Mouse (Mus musculus): Measurements from ENCODE around the gene Cks1b. TPM values are rescaled to one million over a fixed set of nuclear protein-coding genes. Genes with fewer than 3 reads are reported as not detected.

Cks1b gene
- 465 and 589 TPM in 2 replicates for polyA plus RNA-seq (2016; fragmentation: Nextera tagmentation; extraction: Ambion mirVana)

DNA sequence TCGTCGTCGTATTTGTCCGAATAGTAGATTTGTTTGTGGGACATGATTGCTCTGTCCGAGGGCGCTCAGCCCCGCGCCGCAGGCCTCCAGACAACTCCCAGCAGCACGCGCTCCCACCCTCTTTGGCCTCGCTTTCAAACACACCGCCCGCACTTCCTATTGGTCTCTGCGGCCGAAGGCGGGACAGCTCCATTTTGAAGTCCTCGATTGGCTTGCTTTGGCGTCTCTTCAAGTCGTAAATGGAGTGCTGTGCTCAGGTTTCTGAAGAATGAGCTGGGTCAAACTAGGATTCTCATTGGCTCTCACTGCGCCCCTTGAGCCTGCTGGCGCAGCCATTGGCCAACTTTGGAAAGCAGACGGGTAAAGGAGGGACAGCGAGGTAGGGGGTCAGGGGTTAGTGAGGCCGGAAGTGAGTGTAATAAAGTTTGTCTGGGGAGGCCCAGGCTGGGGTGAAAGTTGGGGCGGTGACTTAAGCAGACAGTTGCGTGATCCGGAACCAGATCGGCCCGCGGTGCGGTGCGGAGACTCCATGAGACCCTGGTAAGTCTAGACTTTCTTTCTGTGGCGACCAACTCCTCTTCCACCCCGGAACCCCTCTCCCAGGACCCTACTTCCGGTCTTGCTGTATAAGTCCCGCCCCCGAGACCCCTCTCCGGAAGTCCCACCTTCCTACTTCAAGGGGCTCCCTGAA lies at the start of gene Cks1b, which contains the start of gene Shc1:
Gene Cks1b (minus strand): TSS at position 214 of the 691 bp plus-strand sequence.
Gene Shc1 (plus strand): TSS at position 274 of the 691 bp plus-strand sequence.
- H3K9me3 ChIP-seq = no peaks in the 10 kb centered on the region
- H3K36me3 ChIP-seq = peaks cover 35% of the 10 kb centered on the region
- no peaks in the 10 kb centered on the region for H3K27me3 ChIP-seq (ENCODE audit: insufficient read depth, poor library complexity, severe bottlenecking)
- H3K4me3 ChIP-seq = peak within 1 kb of the TSS; percentile 67
- DNase-seq (ENCODE audit: low spot score) = peak; percentile 100
- H3K4me1 ChIP-seq = peaks cover 45% of the 10 kb centered on the region
- WGBS = 0% methylated on average over 39 of the region's 39 CpGs
- H3K27ac ChIP-seq = peak within 1 kb of the TSS; percentile 92

GRCm38 (mm10) chr3:89458965-89459807 lies 41.0 kb upstream of the Cks1b start:
- H3K27ac ChIP-seq = peak overlapping the region; percentile 92
- H3K4me3 ChIP-seq = peak overlapping the region; percentile 71
- no peaks in the 10 kb centered on the region for H3K27me3 ChIP-seq (ENCODE audit: insufficient read depth, poor library complexity, severe bottlenecking)
- H3K36me3 ChIP-seq = peaks cover 12% of the 10 kb centered on the region; the same call in 1 of the 2 replicates
- under 1% methylated on average over 33 of the region's 36 CpGs for WGBS
- peak; percentile 95 for DNase-seq (ENCODE audit: low spot score)
- H3K9me3 ChIP-seq = no peaks in the 10 kb centered on the region
- H3K4me1 ChIP-seq = peaks cover 33% of the 10 kb centered on the region

DNA sequence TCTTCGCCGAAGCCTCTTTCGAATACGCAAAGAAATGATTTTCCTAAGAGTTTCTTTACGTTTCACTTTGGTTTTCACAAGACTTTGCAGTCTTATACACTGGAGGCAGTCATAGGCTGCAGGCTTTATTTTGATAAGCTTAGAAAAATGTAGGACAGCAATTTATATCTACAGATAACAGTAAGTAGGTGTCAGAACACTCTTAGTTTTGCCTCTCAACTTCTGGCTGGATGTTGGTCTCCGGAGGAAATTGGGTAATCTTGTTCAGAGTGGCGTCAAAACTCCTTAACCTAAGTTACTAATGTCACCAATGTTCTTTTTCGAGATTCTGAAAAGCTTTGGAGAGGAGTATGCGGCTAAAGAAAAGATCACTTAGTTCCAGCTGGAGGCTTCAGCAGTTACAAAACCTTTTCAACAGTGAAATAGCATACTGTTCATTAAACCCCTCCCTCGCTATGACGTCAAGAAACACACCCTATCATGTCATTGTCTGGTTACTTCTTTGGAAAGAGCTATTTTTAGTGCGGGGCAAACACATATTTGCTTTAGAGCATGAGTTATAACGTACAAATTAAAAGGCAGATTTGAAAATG lies 40.3 kb upstream of the Cks1b start:
- peak overlapping the region; percentile 92 for H3K27ac ChIP-seq
- peaks cover 33% of the 10 kb centered on the region for H3K4me1 ChIP-seq
- H3K27me3 ChIP-seq (ENCODE audit: insufficient read depth, poor library complexity, severe bottlenecking) = no peaks in the 10 kb centered on the region
- H3K4me3 ChIP-seq = peak overlapping the region; percentile 71
- 0 out of 2 replicates have a peak, but pooled peaks cover 10% of the 10 kb centered on the region for H3K36me3 ChIP-seq
- no peaks in the 10 kb centered on the region for H3K9me3 ChIP-seq
- 50% methylated on average over 13 of the region's 13 CpGs for WGBS
- DNase-seq (ENCODE audit: low spot score) = no peak

GRCm38 (mm10) chr3:89456726-89457665 lies 38.8 kb upstream of the Cks1b start:
- WGBS = 48% methylated on average over 10 of the region's 10 CpGs
- Histone ChIP-seq H3K4me3 (no peak overlapping the region), H3K27ac (0 out of 2 replicates have a peak overlapping the region, but pooled peaks have one; percentile 22)

GRCm38 (mm10) chr3:89455786-89456285 lies 37.7 kb upstream of the Cks1b start:
- 67% methylated on average over 1 of the region's 1 CpGs for WGBS
- H3K27me3 ChIP-seq (ENCODE audit: insufficient read depth, poor library complexity, severe bottlenecking) = no peaks in the 10 kb centered on the region
- no peak overlapping the region for H3K4me3 ChIP-seq
- H3K9me3 ChIP-seq = no peaks in the 10 kb centered on the region
- no peak overlapping the region for H3K27ac ChIP-seq
- H3K4me1 ChIP-seq = peaks cover 54% of the 10 kb centered on the region
- no peak for DNase-seq (ENCODE audit: low spot score)
- H3K36me3 ChIP-seq = 0 out of 2 replicates have a peak, but pooled peaks cover 2% of the 10 kb centered on the region

More at GRCm38 (mm10) chr3:89456726-89457665, 38.8 kb upstream of the Cks1b start:
- Histone ChIP-seq H3K27me3 (ENCODE audit: insufficient read depth, poor library complexity, severe bottlenecking) (no peaks in the 10 kb centered on the region), H3K36me3 (0 out of 2 replicates have a peak, but pooled peaks cover 7% of the 10 kb centered on the region), H3K9me3 (no peaks in the 10 kb centered on the region), H3K4me1 (peaks cover 43% of the 10 kb centered on the region)
- peak; percentile 91 for DNase-seq (ENCODE audit: low spot score)

GRCm38 (mm10) chr3:89454401-89455177 lies 36.4 kb upstream of the Cks1b start, which contains the start of gene Pmvk:
Gene Pmvk, plus strand, starts transcription at chr3:89454541.
- no peaks in the 10 kb centered on the region for H3K9me3 ChIP-seq
- no peak within 1 kb of the TSS for H3K27ac ChIP-seq
- no peak for DNase-seq (ENCODE audit: low spot score)

DNA sequence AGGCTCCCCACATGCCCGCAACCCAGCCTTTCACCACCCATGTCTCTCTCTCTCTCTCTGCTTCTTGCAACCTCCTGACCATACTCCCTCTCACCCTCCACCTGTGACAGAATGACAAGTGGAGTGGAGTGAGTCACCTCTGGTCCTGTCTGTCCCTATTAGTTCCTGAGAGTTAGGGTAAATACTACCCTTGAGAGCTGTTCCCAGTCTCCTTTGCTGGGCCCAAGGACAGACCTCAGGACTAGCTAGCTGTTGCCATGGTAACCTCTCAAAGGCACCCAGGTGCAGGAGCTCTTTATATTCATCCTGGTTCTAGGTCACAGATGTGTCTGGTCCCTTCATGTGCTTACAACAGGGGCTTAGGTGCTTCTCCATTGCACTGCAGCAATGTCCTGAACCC lies 33.7 kb upstream of the Cks1b start:
- Histone ChIP-seq H3K4me3 (no peak overlapping the region), H3K4me1 (peaks cover 60% of the 10 kb centered on the region), H3K27me3 (ENCODE audit: insufficient read depth, poor library complexity, severe bottlenecking) (no peaks in the 10 kb centered on the region), H3K27ac (peak overlapping the region; percentile 71), H3K36me3 (peaks cover 12% of the 10 kb centered on the region), H3K9me3 (no peaks in the 10 kb centered on the region)
- DNase-seq (ENCODE audit: low spot score) = no peak
- 64% methylated on average over 1 of the region's 1 CpGs for WGBS

More at GRCm38 (mm10) chr3:89454401-89455177, 36.4 kb upstream of the Cks1b start, which contains the start of gene Pmvk:
- 52% methylated on average over 9 of the region's 10 CpGs for WGBS
- no peak within 1 kb of the TSS for H3K4me3 ChIP-seq
- no peaks in the 10 kb centered on the region for H3K27me3 ChIP-seq (ENCODE audit: insufficient read depth, poor library complexity, severe bottlenecking)
- no peaks in the 10 kb centered on the region for H3K36me3 ChIP-seq
- peaks cover 52% of the 10 kb centered on the region for H3K4me1 ChIP-seq

DNA sequence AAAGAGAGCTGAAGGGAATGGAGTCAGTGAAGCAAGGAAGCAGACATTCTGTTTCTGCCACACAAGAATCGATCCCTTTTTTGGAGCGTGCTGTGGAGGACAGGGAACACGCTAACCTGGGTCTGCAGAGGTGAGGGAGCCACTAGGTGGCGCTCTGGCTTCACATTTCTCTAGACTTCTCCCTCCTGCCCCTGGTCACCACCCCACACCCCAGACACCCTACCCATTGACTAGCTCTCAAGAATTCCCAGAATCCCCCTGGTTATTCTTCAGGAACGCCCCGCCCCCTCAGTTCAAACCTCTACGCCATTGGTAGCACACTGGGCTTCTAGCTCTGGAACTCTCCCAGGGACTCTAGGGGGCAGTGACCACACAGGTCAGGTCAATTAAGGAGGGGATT lies 31.4 kb upstream of the Cks1b start:
- H3K27me3 ChIP-seq (ENCODE audit: insufficient read depth, poor library complexity, severe bottlenecking) = no peaks in the 10 kb centered on the region
- 43% methylated on average over 7 of the region's 7 CpGs for WGBS

DNA sequence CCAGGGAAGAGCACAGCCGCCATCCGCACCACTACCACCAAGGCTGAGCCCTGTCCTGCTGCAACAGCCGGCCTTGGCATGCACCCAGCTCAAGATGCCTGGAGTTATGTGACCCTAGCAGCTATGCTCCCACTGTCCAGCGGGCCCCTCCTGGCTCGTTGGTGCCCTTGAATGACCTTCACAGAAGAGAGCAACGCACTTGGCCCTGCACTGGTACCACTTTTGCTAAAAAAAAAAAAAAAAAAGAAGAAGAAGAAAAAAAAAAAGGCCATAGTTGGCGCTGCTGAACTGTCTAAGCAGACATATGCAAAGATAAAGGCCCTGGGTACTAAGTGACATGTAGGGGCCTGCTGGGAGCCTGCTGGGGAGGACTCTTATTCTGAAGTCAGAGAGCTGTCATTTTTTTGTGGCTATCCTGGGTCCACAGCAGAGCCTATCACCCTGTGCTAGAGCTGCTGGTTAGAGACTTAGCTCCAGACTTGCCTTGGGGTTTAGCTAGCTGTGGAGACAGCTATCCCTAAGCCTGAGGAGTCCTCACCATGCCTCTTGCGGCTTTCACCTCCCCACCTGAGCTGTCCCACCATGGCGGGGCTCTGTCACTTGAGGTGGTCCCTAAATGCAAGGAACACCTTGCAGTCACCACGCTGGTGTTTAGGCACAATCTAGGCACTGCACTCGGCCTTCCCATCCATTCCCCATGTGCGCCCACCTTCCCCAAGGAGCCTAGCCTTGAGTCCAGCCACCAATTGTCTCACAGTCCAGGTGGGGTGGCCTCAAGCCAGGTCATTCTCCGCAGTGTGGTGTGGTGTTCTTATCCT lies 30.7 kb upstream of the Cks1b start:
- DNase-seq (ENCODE audit: low spot score) = no peak
- Histone ChIP-seq H3K27me3 (ENCODE audit: insufficient read depth, poor library complexity, severe bottlenecking) (no peaks in the 10 kb centered on the region), H3K27ac (peak overlapping the region; percentile 82), H3K4me1 (peaks cover 52% of the 10 kb centered on the region), H3K9me3 (no peaks in the 10 kb centered on the region), H3K4me3 (peak overlapping the region; percentile 24), H3K36me3 (peaks cover 41% of the 10 kb centered on the region)
- 41% methylated on average over 13 of the region's 13 CpGs for whole genome bisulfite sequencing

More for the DNA sequence above, 31.4 kb upstream of the Cks1b start:
- Histone ChIP-seq H3K4me1 (peaks cover 55% of the 10 kb centered on the region), H3K36me3 (peaks cover 36% of the 10 kb centered on the region), H3K9me3 (no peaks in the 10 kb centered on the region), H3K4me3 (peak overlapping the region; percentile 24; the same call in 1 of the 2 replicates), H3K27ac (peak overlapping the region; percentile 82)
- DNase-seq (ENCODE audit: low spot score) = peak; percentile 87

DNA sequence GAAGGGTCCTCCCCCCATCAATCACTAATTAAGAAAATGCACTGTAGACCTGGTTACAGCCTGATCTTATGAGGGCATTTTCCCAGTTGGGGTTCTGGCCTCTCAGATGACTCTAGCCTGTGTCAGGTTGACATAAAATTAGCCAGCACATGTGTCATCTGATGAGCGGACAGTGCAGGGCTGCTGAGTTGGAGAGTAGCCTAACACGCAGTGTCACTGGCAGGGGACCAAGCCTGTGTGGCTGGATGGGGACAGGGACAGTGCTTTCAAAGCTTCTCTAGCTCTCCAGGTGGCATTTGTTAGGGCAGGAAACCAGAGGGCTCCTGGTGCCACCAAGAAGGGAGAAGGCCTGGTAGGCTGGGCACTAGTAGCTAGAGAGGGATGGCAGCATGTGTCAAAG lies 22.5 kb upstream of the Cks1b start:
- no peak overlapping the region for H3K27ac ChIP-seq

More for the DNA sequence above, 22.5 kb upstream of the Cks1b start:
- Histone ChIP-seq H3K4me3 (no peak overlapping the region), H3K4me1 (peaks cover 21% of the 10 kb centered on the region), H3K9me3 (no peaks in the 10 kb centered on the region), H3K27me3 (ENCODE audit: insufficient read depth, poor library complexity, severe bottlenecking) (no peaks in the 10 kb centered on the region), H3K36me3 (peaks cover 52% of the 10 kb centered on the region)
- 96% methylated on average over 2 of the region's 2 CpGs for WGBS
- DNase-seq (ENCODE audit: low spot score) = no peak
